Mouse (Mus musculus): ENCODE results near the gene Adamtsl4.

The Adamtsl4 gene

GRCm38 (mm10) chr3:95674812-95675211, 12.9 kb downstream of the Adamtsl4 start:
- DNase-seq = peak; percentile 63

GRCm38 (mm10) chr3:95674236-95674635, 13.5 kb downstream of the Adamtsl4 start:
- DNase-seq = peak; percentile 84

- no peak for DNase-seq
Measured at GRCm38 (mm10) chr3:95673707-95674211, 14.0 kb downstream of the Adamtsl4 start.

GRCm38 (mm10) chr3:95672861-95673706, 14.6 kb downstream of the Adamtsl4 start:
- DNase-seq = peak; percentile 77

GRCm38 (mm10) chr3:95672461-95672860, 15.3 kb downstream of the Adamtsl4 start:
- DNase-seq = peak; percentile 84

- peak; percentile 5 for DNase-seq
Measured at GRCm38 (mm10) chr3:95671201-95671600, 16.5 kb downstream of the Adamtsl4 start.

GRCm38 (mm10) chr3:95670419-95670818, 17.3 kb downstream of the Adamtsl4 start:
- DNase-seq = peak; percentile 17

- peak; percentile 50 for DNase-seq
Measured at GRCm38 (mm10) chr3:95669309-95669665, 18.4 kb downstream of the Adamtsl4 start.

- peak; percentile 83 for DNase-seq
Measured at GRCm38 (mm10) chr3:95668589-95669308, 19.0 kb downstream of the Adamtsl4 start.

- DNase-seq = peak; percentile 24
Measured at GRCm38 (mm10) chr3:95668026-95668425, 19.7 kb downstream of the Adamtsl4 start.

GRCm38 (mm10) chr3:95667521-95667920, 20.2 kb downstream of the Adamtsl4 start:
- DNase-seq = peak; percentile 5

- DNase-seq = peak; percentile 89
Measured at GRCm38 (mm10) chr3:95666124-95666844, 21.4 kb downstream of the Adamtsl4 start.

GRCm38 (mm10) chr3:95664940-95665352, 22.8 kb downstream of the Adamtsl4 start:
- peak; percentile 11 for DNase-seq

GRCm38 (mm10) chr3:95663969-95664608, 23.6 kb downstream of the Adamtsl4 start:
- DNase-seq = peak; percentile 6

GRCm38 (mm10) chr3:95663486-95663885, 24.2 kb downstream of the Adamtsl4 start:
- peak; percentile 4 for DNase-seq

- peak; percentile 9 for DNase-seq
Measured at GRCm38 (mm10) chr3:95662724-95663449, 24.8 kb downstream of the Adamtsl4 start.

- peak; percentile 4 for DNase-seq
Measured at GRCm38 (mm10) chr3:95661945-95662715, 25.6 kb downstream of the Adamtsl4 start.

- DNase-seq = no peak
Measured at GRCm38 (mm10) chr3:95660788-95661478, 26.8 kb downstream of the Adamtsl4 start.

GRCm38 (mm10) chr3:95659948-95660347, 27.8 kb downstream of the Adamtsl4 start:
- no peak for DNase-seq
